Mouse (Mus musculus): Measurements from ENCODE around the gene Gm17521.
"Not testable (repeated sequence)": the region's sequence is repeated elsewhere in the genome, so short reads cannot be mapped to it uniquely, and the experiment has no call there.

Gene Gm17521

DNA sequence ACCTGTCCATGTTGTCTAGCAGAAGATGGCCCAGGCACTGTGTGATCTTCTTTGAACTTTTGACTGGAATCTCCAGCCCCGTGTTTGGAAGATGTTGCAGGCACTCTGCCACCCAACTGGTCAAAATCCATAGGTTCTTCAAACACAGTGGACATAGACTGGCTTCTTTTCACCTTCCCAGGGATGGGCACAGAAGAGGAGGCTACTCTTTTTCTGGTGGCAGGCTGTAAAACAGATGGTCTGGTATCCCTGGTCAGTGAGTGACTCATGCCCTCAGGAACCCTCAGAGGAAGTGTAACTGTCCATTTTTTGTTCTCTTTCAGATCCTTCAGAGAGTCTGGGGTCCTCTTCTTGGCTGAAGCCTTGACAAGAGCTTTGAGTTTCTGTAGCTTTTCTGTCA lies at the start of gene Gm17521:
TSS of gene Gm17521 (minus strand) at position 101 of the 400 bp plus-strand sequence.
- not testable (repeated sequence) for DNase-seq

DNA sequence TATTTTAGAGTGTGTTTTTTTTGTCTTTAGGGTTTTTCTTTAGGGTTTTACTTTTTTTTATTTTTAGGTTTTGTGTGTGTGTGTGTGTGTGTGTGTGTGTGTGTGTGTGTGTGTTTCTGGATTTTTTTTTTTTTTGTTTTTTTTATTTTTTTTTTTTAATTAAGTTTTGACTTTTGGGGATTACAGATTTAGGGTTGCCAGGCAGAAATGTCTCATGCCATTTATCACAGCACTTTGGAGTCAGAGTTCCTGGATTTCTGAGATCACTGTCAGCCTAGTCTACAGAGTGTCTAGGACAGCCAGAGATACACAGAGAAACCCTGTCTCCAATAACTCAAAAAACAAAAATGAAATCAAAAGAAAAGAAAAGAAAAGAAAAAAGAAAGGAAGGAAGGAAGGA lies 14.5 kb upstream of the Gm17521 start:
- DNase-seq: no peak

DNA sequence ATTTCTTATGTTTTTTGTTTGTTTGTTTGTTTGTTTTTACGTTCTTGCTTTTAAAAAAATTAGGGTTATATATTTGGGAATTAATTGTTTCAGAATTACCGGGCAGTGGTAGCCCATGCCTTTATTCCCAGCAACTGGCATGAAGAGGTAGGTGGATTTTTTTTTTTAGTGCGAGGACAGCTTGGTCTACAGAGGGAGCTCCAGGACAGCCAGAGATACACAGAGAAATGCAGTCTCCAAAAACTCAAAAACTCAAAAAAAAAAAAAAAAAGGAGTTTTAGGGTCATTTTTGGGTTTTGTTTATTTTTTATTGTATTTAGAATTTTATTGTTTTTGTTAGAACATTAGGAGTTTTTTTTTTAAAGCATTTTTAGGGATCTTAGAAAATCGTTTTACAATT lies 14.0 kb upstream of the Gm17521 start:
- no peak for DNase-seq
